Mouse (Mus musculus) neural tube, embryonic 13.5 days (tissue): ENCODE results near the gene Cadps2. TPM values are rescaled to one million over a fixed set of nuclear protein-coding genes. Genes with fewer than 3 reads are reported as not detected.

Experiments used
- ATAC-seq: fragments of 200-750 bp; cut with Nextera tagmentation; 2 replicates; pipeline ENCODE4 v1.8.0; 2017; ENCODE audit warnings: low read depth, mild to moderate bottlenecking, moderate TSS enrichment, moderate library complexity
- H3K27ac ChIP-seq: fragments of 300-500 bp; sonication (generic); replicated peaks from 2 replicates; pipeline ENCODE4 v1.5.1; 2015; ENCODE audit warnings: moderate library complexity, mild to moderate bottlenecking, inconsistent platforms
- H3K27me3 ChIP-seq: fragments of 300-500 bp; sonication (generic); 2 replicates; pipeline ENCODE4 v1.6.1; 2015; ENCODE audit warnings: mild to moderate bottlenecking, inconsistent platforms
- H3K36me3 ChIP-seq: fragments of 300-500 bp; sonication (generic); 2 replicates; pipeline ENCODE4 v1.6.1; 2015; ENCODE audit warnings: mild to moderate bottlenecking, inconsistent platforms
- H3K4me1 ChIP-seq: fragments of 300-500 bp; sonication (generic); replicated peaks from 2 replicates; pipeline ENCODE4 v1.6.1; 2015; ENCODE audit warnings: inconsistent platforms
- H3K4me2 ChIP-seq: fragments of 300-500 bp; sonication (generic); 2 replicates; pipeline ENCODE4 v1.6.1; 2015; ENCODE audit warnings: inconsistent platforms, mild to moderate bottlenecking, moderate library complexity
- H3K4me3 ChIP-seq: fragments of 300-500 bp; sonication (generic); 2 replicates; pipeline ENCODE4 v1.5.1; 2015; ENCODE audit warnings: mild to moderate bottlenecking, inconsistent platforms
- H3K9ac ChIP-seq: fragments of 300-500 bp; sonication (generic); 2 replicates; pipeline ENCODE4 v1.6.1; 2015; ENCODE audit warnings: moderate library complexity, mild to moderate bottlenecking, inconsistent platforms
- H3K9me3 ChIP-seq: fragments of 300-500 bp; sonication (generic); 2 replicates; pipeline ENCODE4 v1.6.1; 2016; ENCODE audit warnings: inconsistent platforms
- WGBS: fragments of 180-500 bp; shearing (Covaris S2); methylation state at CpG from one replicate; pipeline ENCODE4 v1.1.7; 2015; 5-methylcytosine and 5-hydroxymethylcytosine counted together
- polyA plus RNA-seq: library from polyadenylated mRNA; unstranded; fragments of >200 nt; fragmentation: Nextera tagmentation; extraction: Ambion mirVana; gene quantifications from 2 replicates; pipeline ENCODE4 v1.2.1, GENCODE M21; 2015

Cadps2 gene
- polyA plus RNA-seq, 1 experiment from 2014 or later: 4.2 TPM

GRCm38 (mm10) chr6:23498611-23499010 is 340.6 kb downstream of the Cadps2 start:
- no peak overlapping the region for H3K4me3 ChIP-seq
- no peak for ATAC-seq
- no peak overlapping the region for H3K4me2 ChIP-seq
- no peak overlapping the region for H3K27ac ChIP-seq
- H3K4me1 ChIP-seq: no peaks in the 10 kb centered on the region
- no peaks in the 10 kb centered on the region for H3K9me3 ChIP-seq
- H3K36me3 ChIP-seq: no peaks in the 10 kb centered on the region
- no peaks in the 10 kb centered on the region for H3K27me3 ChIP-seq
- WGBS: 65% methylated on average over 5 of the region's 5 CpGs
- no peak overlapping the region for H3K9ac ChIP-seq

DNA sequence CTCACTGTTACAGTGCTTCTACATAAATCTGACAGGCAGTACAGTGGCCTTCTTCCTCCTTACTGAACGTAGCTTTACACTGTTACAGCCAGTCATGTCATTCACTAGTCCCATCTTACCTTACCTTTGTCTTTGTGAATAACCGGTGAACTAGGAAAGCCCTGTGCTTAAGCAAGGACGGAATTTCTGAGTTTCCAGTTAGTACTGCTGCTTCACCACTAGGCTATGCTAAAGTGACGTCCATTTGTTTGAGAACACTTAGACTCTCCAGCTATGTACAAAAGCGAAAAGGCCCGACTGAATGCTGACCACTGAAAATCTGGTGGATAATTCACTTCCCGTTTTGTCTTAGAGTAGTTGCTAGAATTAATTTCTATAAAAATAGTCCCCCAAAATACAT is 347.4 kb downstream of the Cadps2 start:
- no peaks in the 10 kb centered on the region for H3K36me3 ChIP-seq
- no peaks in the 10 kb centered on the region for H3K27me3 ChIP-seq
- H3K4me3 ChIP-seq: no peak overlapping the region
- ATAC-seq: peak; percentile 87
- H3K4me2 ChIP-seq: no peak overlapping the region
- no peaks in the 10 kb centered on the region for H3K4me1 ChIP-seq
- WGBS: 42% methylated on average over 7 of the region's 7 CpGs
- H3K9ac ChIP-seq: no peak overlapping the region
- H3K27ac ChIP-seq: no peak overlapping the region
- no peaks in the 10 kb centered on the region for H3K9me3 ChIP-seq

DNA sequence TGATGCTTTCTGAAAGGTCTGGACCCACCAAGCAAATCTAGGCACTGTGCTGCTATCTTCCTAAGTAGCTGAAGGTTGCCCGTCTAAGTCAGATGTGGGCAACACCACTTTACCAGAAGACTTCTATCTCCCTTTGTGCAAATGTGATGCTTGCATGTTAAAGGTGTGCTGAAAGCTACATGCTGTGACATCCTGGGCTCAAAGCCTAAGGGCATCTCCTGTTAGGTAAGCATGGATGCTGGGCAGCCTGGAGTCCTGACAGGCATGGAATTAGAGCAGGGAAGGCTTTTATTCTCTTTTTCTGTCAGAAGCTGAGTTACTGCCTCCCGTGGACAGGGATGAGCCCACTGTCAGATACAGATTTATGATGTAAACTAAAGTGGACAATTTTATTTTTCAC is 348.8 kb downstream of the Cadps2 start:
- Histone ChIP-seq H3K9ac (no peak overlapping the region), H3K4me3 (no peak overlapping the region), H3K36me3 (no peaks in the 10 kb centered on the region), H3K27ac (no peak overlapping the region), H3K27me3 (no peaks in the 10 kb centered on the region), H3K9me3 (no peaks in the 10 kb centered on the region), H3K4me2 (no peak overlapping the region), H3K4me1 (no peaks in the 10 kb centered on the region)
- no peak for ATAC-seq
- WGBS: 84% methylated on average over 2 of the region's 2 CpGs

DNA sequence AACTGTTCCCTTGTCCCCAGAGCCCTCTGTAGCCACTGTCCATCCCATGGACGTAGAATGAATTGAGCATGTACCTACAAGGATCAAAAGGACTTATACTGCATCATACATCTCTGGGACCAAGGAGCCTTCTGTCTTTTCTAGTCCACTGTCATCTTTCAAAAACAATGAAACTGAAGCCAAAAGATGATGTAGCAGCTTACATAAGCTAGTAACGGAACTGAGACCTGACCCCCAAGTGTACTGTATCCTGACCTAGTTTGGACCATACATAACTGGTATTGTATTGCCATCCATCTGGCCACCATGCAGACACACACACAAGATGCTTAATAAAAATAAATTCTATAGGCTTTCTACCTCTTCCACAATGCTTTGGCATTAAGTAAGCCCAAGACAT is 350.2 kb downstream of the Cadps2 start:
- Histone ChIP-seq H3K27me3 (no peaks in the 10 kb centered on the region), H3K4me2 (no peak overlapping the region), H3K27ac (no peak overlapping the region), H3K4me3 (no peak overlapping the region), H3K9ac (no peak overlapping the region), H3K36me3 (no peaks in the 10 kb centered on the region), H3K9me3 (no peaks in the 10 kb centered on the region), H3K4me1 (no peaks in the 10 kb centered on the region)
- ATAC-seq: no peak
- WGBS: 92% methylated on average over 2 of the region's 2 CpGs

DNA sequence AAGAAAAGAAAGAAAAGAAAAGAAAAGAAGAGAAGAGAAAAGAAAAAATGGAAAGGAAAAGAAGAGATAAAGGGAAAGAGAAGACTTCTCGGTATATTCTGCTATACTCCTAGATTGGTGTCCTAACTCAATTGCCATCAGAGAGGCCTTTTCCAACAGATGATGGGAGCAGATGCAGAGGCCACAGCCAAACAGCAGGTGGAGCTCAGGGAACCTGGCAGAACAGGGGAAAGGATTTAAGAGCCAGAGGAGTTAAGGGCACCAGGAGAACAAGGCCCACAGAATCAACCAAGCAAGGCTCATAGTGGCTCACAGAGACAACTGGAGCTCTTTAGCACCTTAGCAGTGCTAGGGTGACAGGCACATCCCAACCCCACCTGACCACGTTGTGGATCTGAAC is 366.5 kb downstream of the Cadps2 start:
- H3K27ac ChIP-seq: no peak overlapping the region
- no peak for ATAC-seq
- no peak overlapping the region for H3K4me2 ChIP-seq
- no peaks in the 10 kb centered on the region for H3K4me1 ChIP-seq
- H3K9me3 ChIP-seq: no peaks in the 10 kb centered on the region
- H3K9ac ChIP-seq: no peak overlapping the region
- no peaks in the 10 kb centered on the region for H3K36me3 ChIP-seq
- 64% methylated on average over 2 of the region's 2 CpGs for WGBS
- no peaks in the 10 kb centered on the region for H3K27me3 ChIP-seq
- no peak overlapping the region for H3K4me3 ChIP-seq

GRCm38 (mm10) chr6:23471830-23472229 is 367.4 kb downstream of the Cadps2 start:
- 68% methylated on average over 2 of the region's 2 CpGs for WGBS
- Histone ChIP-seq H3K9ac (no peak overlapping the region), H3K4me3 (no peak overlapping the region), H3K27ac (no peak overlapping the region), H3K4me1 (no peaks in the 10 kb centered on the region), H3K36me3 (no peaks in the 10 kb centered on the region), H3K9me3 (no peaks in the 10 kb centered on the region), H3K27me3 (no peaks in the 10 kb centered on the region), H3K4me2 (no peak overlapping the region)
- ATAC-seq: no peak

GRCm38 (mm10) chr6:23467885-23468284 is 371.3 kb downstream of the Cadps2 start:
- no peaks in the 10 kb centered on the region for H3K9me3 ChIP-seq
- H3K27me3 ChIP-seq: no peaks in the 10 kb centered on the region
- no peaks in the 10 kb centered on the region for H3K36me3 ChIP-seq
- H3K4me1 ChIP-seq: no peaks in the 10 kb centered on the region
- ATAC-seq: peak; percentile 78
- H3K4me3 ChIP-seq: no peak overlapping the region
- no peak overlapping the region for H3K27ac ChIP-seq
- 43% methylated on average over 4 of the region's 4 CpGs for WGBS
- no peak overlapping the region for H3K9ac ChIP-seq
- no peak overlapping the region for H3K4me2 ChIP-seq

DNA sequence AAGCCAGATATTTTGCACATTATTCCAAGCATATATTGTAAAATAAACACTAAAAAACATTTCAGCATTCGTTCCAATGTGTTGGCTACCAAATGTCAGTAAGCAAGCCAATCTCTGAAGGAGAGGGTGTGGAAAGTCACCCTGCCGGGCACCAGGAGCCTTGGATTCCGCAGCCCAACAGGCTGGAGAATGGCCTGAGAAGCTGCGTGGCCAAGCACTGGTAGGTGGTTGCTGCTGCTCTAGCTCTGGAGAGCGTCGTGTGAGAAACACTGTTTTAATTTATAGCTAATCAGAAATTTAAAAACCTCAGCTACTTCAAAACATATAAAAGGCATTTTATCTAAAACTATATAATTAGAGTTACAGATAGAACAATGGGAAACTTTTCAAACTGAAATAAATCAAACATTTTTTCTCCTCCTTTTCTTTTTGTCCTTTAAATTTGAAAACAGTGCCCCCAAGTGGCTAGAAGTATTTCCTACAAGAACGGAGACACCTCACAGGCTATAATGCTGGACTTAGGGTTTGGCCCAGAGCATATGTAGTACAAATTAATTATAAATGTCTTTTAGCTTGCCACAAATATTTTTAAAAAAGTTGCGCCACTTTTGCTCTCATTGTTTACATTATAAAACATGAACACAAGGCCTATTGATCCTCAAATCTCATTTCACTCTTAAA is 376.5 kb downstream of the Cadps2 start:
- Histone ChIP-seq H3K9me3 (no peaks in the 10 kb centered on the region), H3K27me3 (no peaks in the 10 kb centered on the region), H3K4me1 (no peaks in the 10 kb centered on the region), H3K9ac (no peak overlapping the region), H3K4me3 (no peak overlapping the region), H3K36me3 (no peaks in the 10 kb centered on the region), H3K27ac (no peak overlapping the region), H3K4me2 (peak overlapping the region; percentile 14; the same call in 1 of the 2 replicates)
- WGBS: 26% methylated on average over 8 of the region's 8 CpGs
- no peak for ATAC-seq

DNA sequence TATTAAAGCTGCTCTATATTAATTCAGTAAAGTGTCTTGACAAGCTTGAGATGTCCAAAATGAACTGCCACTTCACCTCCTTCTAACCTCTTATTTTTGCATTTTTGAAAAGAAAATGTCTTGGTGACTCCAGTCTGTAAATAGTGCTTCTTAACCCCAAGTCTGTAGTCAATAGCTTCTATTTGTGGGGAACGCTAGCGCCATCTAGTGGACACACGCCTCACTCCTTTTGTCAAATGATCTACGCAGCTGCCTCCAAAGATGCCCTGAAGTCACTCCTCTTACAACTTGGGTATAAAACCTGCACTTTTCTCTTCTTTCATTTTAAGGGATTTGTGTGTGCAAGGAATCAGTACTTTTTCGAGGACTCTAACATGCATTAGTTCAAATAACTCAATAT is 381.5 kb downstream of the Cadps2 start:
- 1% methylated on average over 5 of the region's 5 CpGs for WGBS
- Histone ChIP-seq H3K4me3 (no peak overlapping the region), H3K9ac (no peak overlapping the region), H3K27me3 (no peaks in the 10 kb centered on the region), H3K4me2 (no peak overlapping the region), H3K9me3 (no peaks in the 10 kb centered on the region), H3K4me1 (no peaks in the 10 kb centered on the region), H3K36me3 (no peaks in the 10 kb centered on the region), H3K27ac (no peak overlapping the region)
- ATAC-seq: no peak

DNA sequence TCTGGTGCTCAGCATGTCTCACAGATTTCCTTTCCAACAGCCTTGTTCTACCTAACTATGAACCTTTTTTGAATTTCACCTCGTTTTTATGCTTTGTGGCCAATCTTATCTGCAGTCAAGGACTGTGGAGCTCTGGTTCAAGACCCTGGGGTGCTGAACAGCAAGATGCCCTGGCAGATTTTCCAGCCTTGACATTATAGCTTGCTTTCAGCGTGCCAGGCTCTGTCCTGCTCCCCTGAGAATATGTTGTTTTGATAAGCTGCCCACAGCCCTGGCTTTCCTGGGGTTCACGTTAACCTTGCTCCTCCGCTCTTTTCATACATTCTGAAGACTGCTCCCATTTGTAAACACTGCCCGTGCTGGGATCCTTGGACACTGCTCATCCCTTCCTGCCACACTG is 385.3 kb downstream of the Cadps2 start:
- Histone ChIP-seq H3K9ac (no peak overlapping the region), H3K27ac (no peak overlapping the region), H3K4me3 (no peak overlapping the region), H3K36me3 (no peaks in the 10 kb centered on the region), H3K27me3 (no peaks in the 10 kb centered on the region), H3K4me1 (no peaks in the 10 kb centered on the region), H3K9me3 (no peaks in the 10 kb centered on the region), H3K4me2 (no peak overlapping the region)
- 67% methylated on average over 5 of the region's 5 CpGs for WGBS
- no peak for ATAC-seq

DNA sequence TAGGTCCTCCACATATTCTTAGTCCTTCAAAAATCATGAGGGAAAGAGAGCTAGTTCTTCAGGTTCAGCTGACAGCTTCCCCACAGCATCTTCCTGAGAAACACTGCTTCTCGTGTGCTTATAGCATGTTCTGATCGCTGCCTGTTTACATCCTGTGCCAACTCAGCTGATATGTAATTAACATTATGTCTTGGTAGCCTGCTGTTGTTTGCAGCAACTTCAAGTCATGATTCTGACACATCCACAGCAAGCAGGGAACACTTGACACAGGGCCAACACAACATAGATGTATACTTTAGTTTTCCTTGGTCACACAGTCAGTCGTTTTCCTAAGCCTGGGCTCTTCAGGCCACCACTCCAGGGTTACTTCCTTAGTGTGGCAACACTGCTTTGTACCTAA is 399.3 kb downstream of the Cadps2 start:
- no peaks in the 10 kb centered on the region for H3K36me3 ChIP-seq
- H3K9ac ChIP-seq: no peak overlapping the region
- no peak overlapping the region for H3K27ac ChIP-seq
- WGBS: 78% methylated on average over 3 of the region's 3 CpGs
- no peaks in the 10 kb centered on the region for H3K27me3 ChIP-seq
- no peaks in the 10 kb centered on the region for H3K4me1 ChIP-seq
- ATAC-seq: no peak
- H3K4me3 ChIP-seq: no peak overlapping the region
- H3K9me3 ChIP-seq: no peaks in the 10 kb centered on the region
- H3K4me2 ChIP-seq: no peak overlapping the region

- no peaks in the 10 kb centered on the region for H3K36me3 ChIP-seq
- WGBS: 5% methylated on average over 12 of the region's 12 CpGs
- no peak for ATAC-seq
- peaks cover 14% of the 10 kb centered on the region for H3K4me1 ChIP-seq
- peak overlapping the region; percentile 36 for H3K4me2 ChIP-seq
- no peak overlapping the region for H3K9ac ChIP-seq
- H3K27me3 ChIP-seq: peaks cover 7% of the 10 kb centered on the region
- H3K27ac ChIP-seq: no peak overlapping the region
- H3K9me3 ChIP-seq: no peaks in the 10 kb centered on the region
- H3K4me3 ChIP-seq: no peak overlapping the region
Measured at GRCm38 (mm10) chr6:23410256-23411049, 428.8 kb downstream of the Cadps2 start.

DNA sequence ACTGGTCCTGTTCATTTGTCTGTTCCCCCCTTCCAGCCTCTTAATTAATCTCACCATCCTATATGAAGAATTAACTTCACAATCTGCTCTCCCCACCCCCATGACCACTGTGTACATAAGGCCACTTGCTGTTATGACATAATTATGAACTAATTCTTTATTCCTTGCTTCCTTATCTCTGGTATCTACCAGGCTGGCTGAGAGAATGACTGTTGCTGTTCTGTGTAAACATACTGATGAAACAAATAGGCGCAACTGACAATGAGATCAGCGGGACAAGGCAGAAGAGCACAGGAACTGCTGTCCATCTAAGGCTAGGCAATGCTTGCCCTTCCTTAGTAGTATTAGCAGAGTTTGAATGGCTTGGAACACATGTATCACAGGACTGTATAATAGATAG is 445.1 kb downstream of the Cadps2 start:
- Histone ChIP-seq H3K9me3 (no peaks in the 10 kb centered on the region), H3K4me3 (no peak overlapping the region), H3K4me2 (no peak overlapping the region), H3K4me1 (no peaks in the 10 kb centered on the region), H3K27ac (no peak overlapping the region), H3K36me3 (no peaks in the 10 kb centered on the region), H3K9ac (no peak overlapping the region), H3K27me3 (no peaks in the 10 kb centered on the region)
- no peak for ATAC-seq
- WGBS: 90% methylated on average over 2 of the region's 2 CpGs
